Mouse (Mus musculus) CD4-positive, CD25-positive, alpha-beta regulatory T cell, adult 2 months (primary cell): Measurements from ENCODE around the gene Lrrc4.

Source experiments
- DNase-seq: peaks from one replicate; pipeline ENCODE4 v3.0.0-alpha.2; 2012; ENCODE audit warnings: low read depth, low spot score

The Lrrc4 gene

DNA sequence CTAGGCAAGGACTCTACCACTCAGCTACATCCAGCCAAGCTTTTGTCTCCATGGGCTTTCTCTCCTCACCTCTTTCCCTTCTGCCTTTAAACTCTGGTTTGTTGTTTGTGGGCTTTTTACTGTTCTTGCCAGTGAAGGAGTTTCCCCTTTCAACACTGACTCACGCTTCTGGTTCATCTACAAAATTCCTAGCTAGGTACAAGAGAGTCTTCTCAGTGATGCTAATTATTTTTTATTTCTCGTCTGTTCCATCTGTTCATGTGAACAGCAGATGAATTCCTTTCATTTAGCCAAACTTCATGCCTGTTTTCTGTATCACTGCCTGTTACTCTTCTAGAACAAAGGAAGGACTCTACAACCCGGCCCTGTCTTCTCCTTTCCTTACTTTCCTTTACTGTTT, 215.6 kb downstream of the Lrrc4 start:
- DNase-seq = no peak

DNA sequence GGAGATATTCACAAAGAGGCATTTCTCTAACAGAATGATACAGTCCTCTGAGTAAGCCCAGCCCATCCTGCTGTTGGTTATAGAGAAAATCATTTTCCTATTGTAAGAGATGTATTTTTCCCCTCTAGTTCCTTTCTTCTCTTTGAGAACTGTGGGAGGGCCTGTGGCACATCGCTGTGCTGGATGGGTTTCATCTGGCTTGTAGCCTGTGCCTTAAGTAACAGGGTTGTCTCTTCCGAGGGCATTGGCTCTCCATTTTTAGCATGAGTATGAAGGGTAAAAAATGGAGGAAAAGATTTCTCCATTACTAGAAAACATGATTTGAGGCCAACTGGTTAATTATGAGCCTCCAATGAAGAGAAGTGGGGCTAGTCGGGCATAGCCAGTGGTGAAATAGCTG, 216.1 kb downstream of the Lrrc4 start:
- no peak for DNase-seq

- DNase-seq = no peak
These were observed 216.7 kb downstream of the Lrrc4 start for GRCm38 (mm10) chr6:28614856-28615255.

- no peak for DNase-seq
These were observed 218.1 kb downstream of the Lrrc4 start for GRCm38 (mm10) chr6:28613441-28613840.
